Mouse (Mus musculus): ENCODE data around the gene Dnajc8. TPM values are rescaled to one million over a fixed set of nuclear protein-coding genes. Genes with fewer than 3 reads are reported as not detected.
A peak's percentile ranks its signal among the peaks of the same experiment; 100 is the strongest.
"Not testable (repeated sequence)": the region's sequence is repeated elsewhere in the genome, so short reads cannot be mapped to it uniquely, and the experiment has no call there.

Gene Dnajc8
- polyA plus RNA-seq, 1 experiment from 2014 or later, result 146 TPM

DNA sequence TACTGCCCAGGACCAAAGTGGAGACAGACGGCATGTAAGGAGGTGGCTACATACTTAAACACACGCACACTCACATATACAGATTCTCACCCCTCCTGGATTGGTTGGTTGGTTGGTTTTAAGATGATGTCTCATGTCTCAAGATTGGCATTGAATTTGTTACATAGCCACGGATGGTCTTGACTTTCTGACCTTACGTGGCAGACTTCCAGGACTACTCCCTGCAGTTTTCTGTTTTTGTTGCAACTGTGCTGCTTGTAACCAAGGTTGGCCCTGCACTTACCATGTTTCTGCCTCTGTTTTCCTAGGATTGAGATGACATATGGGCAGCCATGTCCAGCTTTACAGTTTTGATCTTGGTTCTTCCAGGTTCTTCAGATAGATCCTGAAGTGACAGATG, 6.1 kb downstream of the Dnajc8 start:
- Histone ChIP-seq H3K36me3 (peaks cover 77% of the 10 kb centered on the region), H3K4me3 (no peak overlapping the region)

DNA sequence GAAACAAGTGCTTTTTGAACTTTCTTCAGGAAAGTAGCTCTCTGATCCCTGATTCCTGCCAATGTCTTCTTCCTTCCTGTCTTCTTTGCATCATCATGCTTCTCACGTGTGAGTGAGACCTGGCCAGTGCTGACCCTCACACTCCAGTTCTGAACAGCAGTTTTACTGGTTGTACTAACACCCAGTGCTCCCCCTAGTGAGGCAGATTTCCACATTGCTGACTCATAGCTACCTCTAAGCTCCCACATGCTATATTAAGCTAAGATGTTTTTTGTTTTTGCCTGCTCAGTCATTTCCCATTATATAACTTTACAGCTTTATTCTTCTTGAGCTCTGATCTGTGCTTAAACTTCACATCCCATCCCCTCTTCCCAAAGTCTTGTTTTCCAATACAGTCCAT, 7.4 kb downstream of the Dnajc8 start:
- Histone ChIP-seq H3K4me2 (no peak overlapping the region), H3K9me3 (no peaks in the 10 kb centered on the region), H3K27me3 (no peaks in the 10 kb centered on the region), H3K4me3 (no peak overlapping the region), H3K4me1 (peaks cover 1% of the 10 kb centered on the region; the same call in 1 of the 2 replicates), H3K27ac (no peak overlapping the region), H3K36me3 (peaks cover 87% of the 10 kb centered on the region), H3K9ac (no peak overlapping the region)
- ATAC-seq (ENCODE audit: borderline replicate concordance, extremely low read depth, low FRiP score, low TSS enrichment), result no peak
- 56% methylated on average over 1 of the region's 1 CpGs for WGBS

More for the DNA sequence above, 6.1 kb downstream of the Dnajc8 start:
- ATAC-seq (ENCODE audit: borderline replicate concordance, extremely low read depth, low FRiP score, low TSS enrichment), result no peak
- Histone ChIP-seq H3K9ac (no peak overlapping the region), H3K27ac (no peak overlapping the region), H3K4me2 (no peak overlapping the region), H3K4me1 (peaks cover 15% of the 10 kb centered on the region), H3K9me3 (no peaks in the 10 kb centered on the region), H3K27me3 (no peaks in the 10 kb centered on the region)
- WGBS, result 77% methylated on average over 4 of the region's 4 CpGs

DNA sequence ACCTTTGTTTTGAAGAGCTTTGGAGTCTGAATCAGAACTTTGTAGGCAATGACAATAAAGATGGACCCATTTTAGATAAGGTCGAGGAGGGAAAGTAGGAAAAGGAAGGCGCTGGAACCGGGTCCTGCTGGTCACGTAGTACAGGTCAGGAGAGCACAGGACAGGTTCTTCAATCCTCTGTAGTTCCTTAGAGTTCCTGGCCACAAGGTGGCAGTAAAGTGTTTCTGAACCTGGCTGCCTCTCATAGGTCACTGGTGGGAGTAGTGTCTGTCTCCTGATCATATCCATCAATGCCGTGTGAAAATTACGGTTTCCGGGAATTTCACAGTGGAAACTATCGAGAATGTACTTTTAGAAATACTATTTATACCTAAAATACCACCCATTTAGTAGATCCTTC, 10.5 kb downstream of the Dnajc8 start:
- Histone ChIP-seq H3K27me3 (no peaks in the 10 kb centered on the region), H3K4me1 (no peaks in the 10 kb centered on the region), H3K4me3 (no peak overlapping the region), H3K4me2 (no peak overlapping the region), H3K9ac (no peak overlapping the region), H3K9me3 (no peaks in the 10 kb centered on the region), H3K36me3 (peaks cover 93% of the 10 kb centered on the region), H3K27ac (no peak overlapping the region)
- WGBS, result 22% methylated on average over 8 of the region's 8 CpGs
- ATAC-seq (ENCODE audit: borderline replicate concordance, extremely low read depth, low FRiP score, low TSS enrichment), result no peak

DNA sequence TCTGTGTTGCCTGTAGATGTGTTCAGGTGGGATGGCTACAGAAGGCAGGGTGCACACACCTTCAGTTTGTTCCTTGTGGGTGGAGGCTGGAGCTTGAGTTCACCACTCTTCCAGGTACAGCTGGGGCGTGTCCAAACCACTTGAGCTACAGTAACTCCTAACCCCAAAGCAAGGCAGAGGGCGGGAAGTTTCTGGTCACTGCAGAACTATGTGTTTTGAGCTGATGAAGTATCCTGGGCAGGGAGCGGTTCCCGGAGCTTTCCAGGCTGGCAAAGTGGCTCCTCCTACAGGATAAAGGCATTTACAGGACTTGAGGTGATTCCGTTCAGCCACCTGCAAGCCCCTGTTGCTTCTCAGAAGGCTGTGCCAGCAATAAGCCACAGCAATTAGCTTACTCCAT, 18.9 kb downstream of the Dnajc8 start:
- Histone ChIP-seq H3K4me1 (no peaks in the 10 kb centered on the region), H3K36me3 (peaks cover 49% of the 10 kb centered on the region), H3K9ac (no peak overlapping the region), H3K9me3 (no peaks in the 10 kb centered on the region), H3K4me2 (no peak overlapping the region), H3K27me3 (no peaks in the 10 kb centered on the region), H3K4me3 (no peak overlapping the region), H3K27ac (0 out of 2 replicates have a peak overlapping the region, but pooled peaks have one; percentile 15)
- WGBS, result 62% methylated on average over 5 of the region's 5 CpGs
- ATAC-seq (ENCODE audit: borderline replicate concordance, extremely low read depth, low FRiP score, low TSS enrichment), result 0 out of 2 replicates have a peak, but pooled peaks have one; percentile 35

DNA sequence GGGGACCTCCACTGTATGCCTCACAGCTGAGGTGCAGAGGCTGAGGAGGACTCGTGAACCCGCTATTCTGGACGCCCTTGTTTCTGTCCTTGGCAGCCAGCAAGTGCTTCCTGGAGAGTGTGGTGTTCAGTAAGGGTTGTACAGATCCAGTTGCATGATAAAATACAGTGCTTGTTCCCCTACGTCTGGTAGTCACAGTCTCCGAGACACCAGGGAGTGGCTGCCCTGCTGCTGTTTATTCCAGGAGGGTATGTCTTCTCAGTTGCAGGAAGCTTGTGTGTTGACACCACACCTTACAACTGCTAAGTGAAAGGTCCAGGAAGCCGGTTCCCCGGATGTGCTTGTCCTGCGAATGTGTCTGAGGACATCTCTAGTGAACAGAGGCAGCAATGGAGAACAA, 19.3 kb downstream of the Dnajc8 start:
- Histone ChIP-seq H3K4me1 (no peaks in the 10 kb centered on the region), H3K4me3 (no peak overlapping the region), H3K9ac (no peak overlapping the region), H3K9me3 (no peaks in the 10 kb centered on the region), H3K27me3 (no peaks in the 10 kb centered on the region), H3K27ac (0 out of 2 replicates have a peak overlapping the region, but pooled peaks have one; percentile 15), H3K4me2 (no peak overlapping the region), H3K36me3 (peaks cover 44% of the 10 kb centered on the region)
- no peak for ATAC-seq (ENCODE audit: borderline replicate concordance, extremely low read depth, low FRiP score, low TSS enrichment)
- WGBS, result 60% methylated on average over 8 of the region's 8 CpGs

DNA sequence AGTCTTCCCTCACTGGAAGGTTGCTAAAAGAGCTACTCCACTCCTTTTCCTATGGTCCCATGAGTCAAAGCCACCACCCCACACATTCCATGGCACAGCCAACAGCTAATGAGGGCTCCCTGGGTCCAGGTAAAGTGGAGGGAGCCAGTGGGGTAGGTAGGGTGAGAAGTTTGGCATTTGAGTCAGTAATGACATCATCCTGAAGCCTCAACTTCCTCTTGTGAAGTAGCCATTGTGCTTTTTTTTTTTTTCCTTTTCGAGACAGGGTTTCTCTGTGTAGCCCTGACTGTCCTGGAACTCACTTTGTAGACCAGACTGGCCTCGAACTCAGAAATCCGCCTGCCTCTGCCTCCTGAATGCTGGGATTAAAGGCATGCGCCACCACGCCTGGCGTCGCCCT, 20.2 kb downstream of the Dnajc8 start:
- not testable (repeated sequence) for H3K4me3 ChIP-seq; H3K9ac ChIP-seq; H3K4me1 ChIP-seq; ATAC-seq (ENCODE audit: borderline replicate concordance, extremely low read depth, low FRiP score, low TSS enrichment); H3K9me3 ChIP-seq; H3K27me3 ChIP-seq; H3K27ac ChIP-seq; H3K4me2 ChIP-seq
- H3K36me3 ChIP-seq, result peaks cover 36% of the 10 kb centered on the region
- WGBS, result 91% methylated on average over 7 of the region's 7 CpGs

DNA sequence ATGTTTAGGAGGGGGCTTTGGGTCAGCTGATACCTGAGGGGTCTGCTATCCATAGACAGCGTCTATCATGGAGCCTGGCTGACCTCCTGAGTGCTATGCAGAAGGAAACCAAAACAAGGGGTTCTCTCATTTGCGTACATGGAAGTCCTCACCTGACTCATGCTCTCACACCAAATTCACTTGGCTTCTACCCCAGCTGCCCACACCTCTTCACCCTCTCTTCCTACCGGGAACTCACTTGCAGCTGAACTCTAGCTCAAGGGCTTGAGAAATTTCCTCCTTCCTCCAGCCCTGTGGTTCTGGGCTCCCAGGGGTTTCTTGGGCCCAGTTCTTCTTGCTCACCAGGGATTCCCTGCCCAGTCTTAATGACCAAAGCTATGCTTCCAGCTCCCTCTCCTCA, 27.9 kb downstream of the Dnajc8 start:
- H3K9me3 ChIP-seq, result no peaks in the 10 kb centered on the region
- H3K27ac ChIP-seq, result no peak overlapping the region
- peaks cover 17% of the 10 kb centered on the region; the same call in 1 of the 2 replicates for H3K4me1 ChIP-seq
- no peak overlapping the region for H3K9ac ChIP-seq
- H3K36me3 ChIP-seq, result no peaks in the 10 kb centered on the region
- no peak overlapping the region for H3K4me3 ChIP-seq
- H3K27me3 ChIP-seq, result no peaks in the 10 kb centered on the region
- 72% methylated on average over 3 of the region's 3 CpGs for WGBS
- no peak overlapping the region for H3K4me2 ChIP-seq
- ATAC-seq (ENCODE audit: borderline replicate concordance, extremely low read depth, low FRiP score, low TSS enrichment), result no peak

DNA sequence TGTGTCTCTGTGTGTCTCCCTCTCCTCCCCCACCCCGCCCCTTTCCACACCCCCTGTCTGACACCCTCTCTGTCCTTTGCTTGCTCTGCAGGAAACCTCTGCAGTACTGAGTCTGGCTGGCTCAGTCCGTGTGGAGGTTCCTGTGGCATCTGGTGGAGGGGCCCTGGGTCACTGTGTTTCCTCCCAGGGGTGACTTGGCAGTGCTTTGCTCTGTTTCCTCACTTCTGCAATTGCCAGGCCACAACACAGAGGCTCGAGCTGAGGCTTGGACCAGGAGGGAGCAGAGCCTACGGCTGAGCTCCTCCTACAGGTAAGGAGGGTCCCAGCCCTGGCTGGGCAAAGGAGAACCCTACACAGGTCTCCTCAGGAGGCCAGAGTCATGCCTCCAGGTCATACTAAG, 28.6 kb downstream of the Dnajc8 start, which contains the start of gene Ptafr:
Ptafr (plus strand) TSS at position 103 of the 400 bp plus-strand sequence.
- Histone ChIP-seq H3K9ac (no peak within 1 kb of the TSS), H3K27me3 (no peaks in the 10 kb centered on the region), H3K9me3 (no peaks in the 10 kb centered on the region), H3K4me3 (no peak within 1 kb of the TSS), H3K4me2 (no peak within 1 kb of the TSS), H3K4me1 (peaks cover 17% of the 10 kb centered on the region; the same call in 1 of the 2 replicates), H3K27ac (peak within 1 kb of the TSS; percentile 7; the same call in 1 of the 2 replicates), H3K36me3 (no peaks in the 10 kb centered on the region)
- 17% methylated on average over 4 of the region's 4 CpGs for WGBS
- ATAC-seq (ENCODE audit: borderline replicate concordance, extremely low read depth, low FRiP score, low TSS enrichment), result peak; percentile 32; the same call in 1 of the 2 replicates

DNA sequence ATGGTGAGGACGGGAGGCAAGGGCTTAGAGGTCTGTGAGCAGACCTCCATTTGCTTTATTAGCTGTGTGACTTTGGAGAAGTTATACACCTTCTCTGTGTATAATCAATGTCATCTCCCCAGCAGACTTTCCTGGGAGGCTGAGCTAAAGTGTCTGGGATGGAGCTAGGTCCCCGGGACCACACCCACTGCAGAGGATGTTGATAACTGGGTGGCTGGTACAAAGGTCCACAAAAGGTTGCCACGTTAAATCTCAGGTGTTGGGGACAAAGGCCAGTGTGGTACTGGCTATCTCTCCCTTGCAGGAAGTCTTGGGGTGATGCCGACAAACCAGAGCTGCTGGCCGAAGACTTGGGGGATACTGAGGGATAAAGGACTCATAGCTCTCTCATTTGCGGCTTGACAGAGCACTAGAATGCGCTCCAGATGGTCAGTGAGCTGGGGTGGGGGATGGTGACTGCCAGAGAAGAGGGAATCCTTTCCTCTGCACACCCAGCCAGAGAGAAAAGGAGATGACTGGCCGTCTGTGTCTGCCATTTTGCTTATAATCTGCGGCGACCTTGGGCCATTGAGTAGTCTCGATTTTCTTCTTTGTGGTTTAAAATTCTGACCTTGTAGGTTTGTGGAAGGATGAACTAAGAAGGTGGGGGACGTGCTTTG, 29.9 kb downstream of the Dnajc8 start:
- Histone ChIP-seq H3K4me3 (no peak overlapping the region), H3K36me3 (no peaks in the 10 kb centered on the region), H3K9ac (no peak overlapping the region), H3K4me2 (no peak overlapping the region), H3K27me3 (no peaks in the 10 kb centered on the region), H3K27ac (no peak overlapping the region), H3K9me3 (no peaks in the 10 kb centered on the region), H3K4me1 (peaks cover 19% of the 10 kb centered on the region; the same call in 1 of the 2 replicates)
- 65% methylated on average over 12 of the region's 12 CpGs for WGBS
- ATAC-seq (ENCODE audit: borderline replicate concordance, extremely low read depth, low FRiP score, low TSS enrichment), result no peak

DNA sequence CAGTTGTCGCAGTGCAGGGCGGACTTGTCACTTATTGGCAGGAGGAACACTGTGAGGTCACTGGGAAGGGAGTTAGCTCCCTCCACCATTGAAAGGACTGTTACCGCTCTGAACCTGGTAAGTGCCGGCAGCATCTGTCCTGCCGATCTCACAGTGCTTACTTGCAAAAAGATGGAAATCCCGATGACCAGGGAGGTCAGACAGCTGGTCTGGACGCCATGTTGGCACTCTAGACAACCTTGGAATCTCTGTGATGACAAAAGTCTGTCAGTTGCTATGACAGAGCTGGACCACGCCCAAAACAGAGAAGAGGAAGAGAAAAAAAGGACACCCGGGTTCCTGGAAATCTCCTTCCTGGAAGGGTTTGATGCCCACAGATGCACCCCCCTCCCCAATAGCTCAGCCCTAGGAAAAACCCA, 32.0 kb downstream of the Dnajc8 start:
- H3K9me3 ChIP-seq, result no peaks in the 10 kb centered on the region
- peaks cover 24% of the 10 kb centered on the region; the same call in 1 of the 2 replicates for H3K4me1 ChIP-seq
- WGBS, result 46% methylated on average over 9 of the region's 9 CpGs
- H3K4me3 ChIP-seq, result no peak overlapping the region
- no peak overlapping the region for H3K9ac ChIP-seq
- H3K36me3 ChIP-seq, result no peaks in the 10 kb centered on the region
- H3K4me2 ChIP-seq, result no peak overlapping the region
- H3K27ac ChIP-seq, result no peak overlapping the region
- no peaks in the 10 kb centered on the region for H3K27me3 ChIP-seq
- ATAC-seq (ENCODE audit: borderline replicate concordance, extremely low read depth, low FRiP score, low TSS enrichment), result no peak

DNA sequence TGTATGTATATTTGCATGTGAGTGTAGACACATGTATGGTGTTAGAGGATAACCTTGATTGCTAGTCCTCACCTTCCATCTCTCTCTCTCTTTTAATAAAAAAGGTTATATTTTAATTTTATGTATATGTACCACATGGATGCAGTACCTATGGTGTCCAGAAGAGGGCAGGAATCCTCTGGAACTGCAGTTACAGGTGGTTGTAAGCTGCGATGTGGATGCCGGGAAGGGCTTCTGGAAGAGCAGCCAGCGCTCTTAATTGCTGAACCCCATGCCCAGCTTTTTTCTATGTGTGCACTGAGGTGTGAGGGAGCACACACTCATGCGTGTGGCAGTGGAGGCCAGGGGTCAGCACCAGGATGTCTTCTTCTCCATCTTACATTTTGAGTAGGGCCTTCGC, 33.8 kb downstream of the Dnajc8 start:
- ATAC-seq (ENCODE audit: borderline replicate concordance, extremely low read depth, low FRiP score, low TSS enrichment), result no peak
- H3K36me3 ChIP-seq, result no peaks in the 10 kb centered on the region
- H3K9ac ChIP-seq, result no peak overlapping the region
- WGBS, result 93% methylated on average over 5 of the region's 5 CpGs
- H3K27me3 ChIP-seq, result no peaks in the 10 kb centered on the region
- peaks cover 25% of the 10 kb centered on the region for H3K4me1 ChIP-seq
- no peaks in the 10 kb centered on the region for H3K9me3 ChIP-seq
- no peak overlapping the region for H3K27ac ChIP-seq
- no peak overlapping the region for H3K4me3 ChIP-seq
- H3K4me2 ChIP-seq, result no peak overlapping the region

DNA sequence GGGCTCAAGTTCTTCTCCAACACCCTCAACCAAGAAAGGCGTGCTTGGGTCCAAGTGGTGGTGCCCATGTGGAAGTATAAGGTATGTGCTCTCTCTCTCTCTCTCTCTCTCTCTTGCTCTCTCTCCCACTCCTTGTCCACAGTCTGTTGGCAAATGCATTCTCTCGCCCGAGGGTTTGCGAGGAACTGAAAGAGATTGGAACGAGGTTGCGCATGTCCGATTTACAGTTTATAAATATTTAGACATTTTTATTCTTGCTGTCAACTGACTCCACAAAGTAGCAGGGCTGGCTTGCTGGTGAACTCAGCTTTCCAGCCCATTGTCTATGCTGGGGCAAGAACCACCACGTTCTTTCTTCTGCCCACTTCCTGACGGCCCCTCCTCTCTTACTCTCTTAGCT, 35.8 kb downstream of the Dnajc8 start:
- no peak for ATAC-seq (ENCODE audit: borderline replicate concordance, extremely low read depth, low FRiP score, low TSS enrichment)
- Histone ChIP-seq H3K9me3 (no peaks in the 10 kb centered on the region), H3K4me3 (no peak overlapping the region), H3K4me1 (peaks cover 22% of the 10 kb centered on the region), H3K9ac (no peak overlapping the region), H3K36me3 (no peaks in the 10 kb centered on the region), H3K27ac (peak overlapping the region; percentile 69), H3K27me3 (no peaks in the 10 kb centered on the region), H3K4me2 (no peak overlapping the region)
- 48% methylated on average over 9 of the region's 9 CpGs for WGBS
